ENCODE assay signal across 9 mouse cellular contexts in the genomic region with DNA sequence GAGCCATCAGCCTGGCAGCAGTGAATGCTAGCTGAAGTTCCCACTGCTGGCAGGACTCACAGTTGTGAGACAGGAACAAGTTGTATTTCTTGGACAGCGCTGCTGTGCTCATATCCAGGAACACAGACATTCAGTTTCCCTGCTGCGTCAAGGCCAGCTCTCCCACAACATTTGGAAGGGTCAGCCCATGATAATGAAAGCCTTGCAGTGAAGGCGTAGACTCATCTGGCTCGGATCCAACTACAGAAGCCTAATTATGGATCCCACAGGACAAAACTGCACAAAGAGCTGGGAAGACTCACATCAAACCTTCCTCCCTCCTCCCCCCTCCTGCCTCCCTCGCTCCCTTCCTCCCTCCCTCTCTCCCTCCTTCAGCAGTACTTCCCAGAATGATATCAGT. TPM values are rescaled to one million over a fixed set of nuclear protein-coding genes. Genes with fewer than 3 reads are reported as not detected.
A peak's percentile ranks its signal among the peaks of the same experiment; 100 is the strongest.
DNase-seq lines count a peak whose midpoint lies in the region; ATAC-seq lines count a peak whose summit lies in the region.
"Had no signal": no experiment of that assay in that cellular context is flagged by ENCODE, and none has a peak within 500 bp of the region (broad histone marks: within the 10 kb centered on the region; RNA-seq: fewer than 3 reads in every experiment).

No protein-coding gene starts in this region.

- H3K9me3 ChIP-seq in forebrain, embryonic 11.5 days (ENCODE audit: control insufficient read depth, low read length) = no peaks in the 10 kb centered on the region
- no peaks in the 10 kb centered on the region for H3K9me3 ChIP-seq in forebrain, embryonic 10.5 days
- no peaks in the 10 kb centered on the region for H3K9me3 ChIP-seq in embryonic facial prominence, embryonic 12.5 days

- no peak overlapping the region for H3K27ac ChIP-seq in forebrain, embryonic 11.5 days (ENCODE audit: low read depth, low read length)
- no peak overlapping the region for H3K27ac ChIP-seq in forebrain, embryonic 10.5 days
- no peak overlapping the region for H3K27ac ChIP-seq in embryonic facial prominence, embryonic 12.5 days

- no peak overlapping the region for H3K4me2 ChIP-seq in forebrain, embryonic 11.5 days (ENCODE audit: low read depth, low read length, severe bottlenecking)
- no peak overlapping the region for H3K4me2 ChIP-seq in embryonic facial prominence, embryonic 12.5 days (replicated peaks)

- no peaks in the 10 kb centered on the region for H3K36me3 ChIP-seq in forebrain, embryonic 11.5 days (ENCODE audit: control insufficient read depth, insufficient read depth, low read length)
- H3K36me3 ChIP-seq in forebrain, embryonic 10.5 days (replicated peaks) = peaks cover 5% of the 10 kb centered on the region; the same call in 1 of the 2 replicates
- 0 out of 2 replicates have a peak, but pooled peaks cover 7% of the 10 kb centered on the region for H3K36me3 ChIP-seq in embryonic facial prominence, embryonic 12.5 days

- WGBS in forebrain, embryonic 11.5 days = 60% methylated on average over 5 of the region's 5 CpGs
- WGBS in forebrain, embryonic 10.5 days = 77% methylated on average over 5 of the region's 5 CpGs
- WGBS in embryonic facial prominence, embryonic 12.5 days = 48% methylated on average over 5 of the region's 5 CpGs

- H3K9ac ChIP-seq in forebrain, embryonic 11.5 days (ENCODE audit: low read length) = no peak overlapping the region
- H3K9ac ChIP-seq in embryonic facial prominence, embryonic 12.5 days = no peak overlapping the region

- ATAC-seq in forebrain, embryonic 11.5 days (replicated peaks; ENCODE audit: low FRiP score) = peak; percentile 27; the same call in 1 of the 2 replicates
- peak; percentile 47; the same call in 1 of the 2 replicates for ATAC-seq in embryonic facial prominence, embryonic 12.5 days (ENCODE audit: insufficient number of reproducible peaks, insufficient read depth, low FRiP score, low TSS enrichment)

- intact Hi-C loops in left cerebral cortex, postnatal 25 days (cut with DNase I) = no loop called here

- H3K4me1 ChIP-seq in forebrain, embryonic 11.5 days (replicated peaks; ENCODE audit: control insufficient read depth, insufficient read depth, low read length) = 0 out of 2 replicates have a peak, but pooled peaks cover 1% of the 10 kb centered on the region
- peaks cover 6% of the 10 kb centered on the region; the same call in 1 of the 2 replicates for H3K4me1 ChIP-seq in forebrain, embryonic 10.5 days
- peaks cover 6% of the 10 kb centered on the region; the same call in 1 of the 2 replicates for H3K4me1 ChIP-seq in embryonic facial prominence, embryonic 12.5 days

- no peaks in the 10 kb centered on the region for H3K27me3 ChIP-seq in forebrain, embryonic 11.5 days (ENCODE audit: control insufficient read depth, insufficient read depth, low read length)
- no peaks in the 10 kb centered on the region for H3K27me3 ChIP-seq in forebrain, embryonic 10.5 days (ENCODE audit: poor library complexity, severe bottlenecking)
- no peaks in the 10 kb centered on the region for H3K27me3 ChIP-seq in embryonic facial prominence, embryonic 12.5 days

- no peak overlapping the region for H3K4me3 ChIP-seq in forebrain, embryonic 11.5 days (ENCODE audit: low read depth, low read length)
- H3K4me3 ChIP-seq in forebrain, embryonic 10.5 days = no peak overlapping the region
- H3K4me3 ChIP-seq in embryonic facial prominence, embryonic 12.5 days = no peak overlapping the region

- DNase-seq in forebrain, embryonic 11.5 days (ENCODE audit: low spot score) = no peak
- no peak for DNase-seq in forebrain, embryonic 10.5 days (ENCODE audit: extremely low spot score, low spot score)
- DNase-seq in heart, adult 18-20 months = peak; percentile 91 to 96
- peak; percentile 44 to 51 for DNase-seq in kidney, adult 8-10 months
- DNase-seq in left cerebral cortex, postnatal 25 days (ENCODE audit: low spot score in 2 of 2) = peak; percentile 76 to 83
- DNase-seq in ovary, postnatal 36 days (ENCODE audit: low spot score) = peak; percentile 73
- no peak for DNase-seq in thymus, postnatal 14 days

RNA-seq across cellular contexts. Expression of gene Gm15737, which starts 18.9 kb away (rescaled TPM):
- polyA plus RNA-seq in forebrain, embryonic 11.5 days (2014; fragmentation: Nextera tagmentation; extraction: Ambion mirVana) = not detected in 2 replicates
- 0.04 TPM in 1 of 2 replicates, not detected in the other for polyA plus RNA-seq in forebrain, embryonic 10.5 days (2016; fragmentation: Nextera tagmentation; extraction: Ambion mirVana)
- polyA plus RNA-seq in embryonic facial prominence, embryonic 12.5 days (2016; fragmentation: Nextera tagmentation; extraction: Ambion mirVana) = 0.13 and 0.15 TPM in 2 replicates
- under 1 TPM; 0.10 to 0.28 TPM for total RNA-seq in heart, adult 18-20 months (2021)
- not detected for total RNA-seq in left cerebral cortex, postnatal 25 days (2021)
- polyA plus RNA-seq: C2C12 had no signal

RNA-seq across cellular contexts. Expression of gene A730049H05Rik, which starts 34.0 kb away (rescaled TPM):
- polyA plus RNA-seq in forebrain, embryonic 11.5 days (2014; fragmentation: Nextera tagmentation; extraction: Ambion mirVana) = 0.12 and 0.36 TPM in 2 replicates
- 0.99 and 2.3 TPM in 2 replicates for polyA plus RNA-seq in forebrain, embryonic 10.5 days (2016; fragmentation: Nextera tagmentation; extraction: Ambion mirVana)
- polyA plus RNA-seq in embryonic facial prominence, embryonic 12.5 days (2016; fragmentation: Nextera tagmentation; extraction: Ambion mirVana) = 1.3 and 1.6 TPM in 2 replicates
- total RNA-seq in heart, adult 18-20 months (2021) = not detected
- under 1 TPM in 1 of 2 experiments, not detected in 1; 0.16 TPM for total RNA-seq in left cerebral cortex, postnatal 25 days (2021)
- polyA plus RNA-seq: C2C12 had no signal

Comparison
In these comparisons a context has a peak if more than half of its experiments do, and no peak if none do; other contexts are left out.
1. DNase-seq: peak in heart, adult 18-20 months (2 of 2), kidney, adult 8-10 months (2 of 2), left cerebral cortex, postnatal 25 days (2 of 2) and ovary, postnatal 36 days (single experiment); none in forebrain, embryonic 11.5 days (single experiment), forebrain, embryonic 10.5 days (single experiment) and thymus, postnatal 14 days (single experiment).